Mouse (Mus musculus): ENCODE measurements around the gene D8Ertd738e. TPM values are rescaled to one million over a fixed set of nuclear protein-coding genes. Genes with fewer than 3 reads are reported as not detected.

The D8Ertd738e gene
- polyA plus RNA-seq, 1 experiment from 2014 or later: 227 TPM

GRCm38 (mm10) chr8:84203975-84204772 lies 45.3 kb downstream of the D8Ertd738e start:
- in situ Hi-C loops (cut with MboI; ENCODE audit: low pct_unique_long_range_greater_than_20kb): loop anchor here (10.0 kb wide), 1 partner anchor 781 kb away; no protein-coding TSS in a partner anchor
- ATAC-seq: no peak
- TF ChIP-seq CTCF (IDR thresholded peaks at IDR 0.05): no peak
- CTCF ChIA-PET: interaction anchor here (0.8 kb wide), 1 partner anchor 22 kb away, joined by 3 read pairs; no protein-coding TSS in a partner anchor
- DNase-seq (ENCODE audit: low read depth, low spot score): no peak
- POLR2A ChIA-PET: no interaction called here
- no peaks in the 10 kb centered on the region for H3K27me3 ChIP-seq

GRCm38 (mm10) chr8:84202938-84203917 lies 46.3 kb downstream of the D8Ertd738e start:
- TF ChIP-seq CTCF (IDR thresholded peaks at IDR 0.05): no peak
- in situ Hi-C loops (cut with MboI; ENCODE audit: low pct_unique_long_range_greater_than_20kb): loop anchor here (10.0 kb wide), 1 partner anchor 782 kb away; no protein-coding TSS in a partner anchor
- ATAC-seq (peak; percentile 17), DNase-seq (ENCODE audit: low read depth, low spot score) (no peak)
- ChIA-PET CTCF (interaction anchor here (0.7 to 2.5 kb wide), 2 partner anchors 16 to 193 kb away, joined by 3 to 18 read pairs; partner anchors contain the start of gene Nanos3), POLR2A (interaction anchor here (1.2 to 1.3 kb wide), 3 partner anchors 11 to 19 kb away, joined by 3 to 4 read pairs (median 3); no protein-coding TSS in a partner anchor)
- H3K27me3 ChIP-seq: no peaks in the 10 kb centered on the region

- in situ Hi-C loops (cut with MboI; ENCODE audit: low pct_unique_long_range_greater_than_20kb): loop anchor here (10.0 kb wide), 1 partner anchor 782 kb away; no protein-coding TSS in a partner anchor
- POLR2A ChIA-PET: interaction anchor here (0.8 to 1.3 kb wide), 5 partner anchors 9 to 52 kb away, joined by 3 to 4 read pairs (median 3); no protein-coding TSS in a partner anchor
- CTCF ChIA-PET: interaction anchor here (0.7 to 2.5 kb wide), 3 partner anchors 11 to 193 kb away, joined by 3 to 18 read pairs (median 4); partner anchors contain the start of gene Nanos3
- peak; percentile 82 for DNase-seq (ENCODE audit: low read depth, low spot score)
- ATAC-seq: peak; percentile 69
- TF ChIP-seq CTCF (IDR thresholded peaks at IDR 0.05): no peak
- no peaks in the 10 kb centered on the region for H3K27me3 ChIP-seq
Measured at GRCm38 (mm10) chr8:84202466-84202865, 47.1 kb downstream of the D8Ertd738e start.

- in situ Hi-C loops (cut with MboI; ENCODE audit: low pct_unique_long_range_greater_than_20kb): loop anchor here (10.0 kb wide), 1 partner anchor 783 kb away; no protein-coding TSS in a partner anchor
- ChIA-PET POLR2A (interaction anchor here (0.5 to 1.4 kb wide), 11 partner anchors 8 to 541 kb away, joined by 3 to 4 read pairs (median 3); partner anchors contain the start of gene Zswim4), CTCF (interaction anchor here (1.2 to 2.5 kb wide), 3 partner anchors 12 to 55 kb away, joined by 3 to 18 read pairs (median 4); partner anchors contain the start of gene Nanos3)
- DNase-seq (ENCODE audit: low read depth, low spot score) (no peak), ATAC-seq (peak; percentile 22)
- H3K27me3 ChIP-seq: no peaks in the 10 kb centered on the region
- TF ChIP-seq CTCF (IDR thresholded peaks at IDR 0.05): no peak
Measured at GRCm38 (mm10) chr8:84201545-84202245, 47.8 kb downstream of the D8Ertd738e start.

DNA sequence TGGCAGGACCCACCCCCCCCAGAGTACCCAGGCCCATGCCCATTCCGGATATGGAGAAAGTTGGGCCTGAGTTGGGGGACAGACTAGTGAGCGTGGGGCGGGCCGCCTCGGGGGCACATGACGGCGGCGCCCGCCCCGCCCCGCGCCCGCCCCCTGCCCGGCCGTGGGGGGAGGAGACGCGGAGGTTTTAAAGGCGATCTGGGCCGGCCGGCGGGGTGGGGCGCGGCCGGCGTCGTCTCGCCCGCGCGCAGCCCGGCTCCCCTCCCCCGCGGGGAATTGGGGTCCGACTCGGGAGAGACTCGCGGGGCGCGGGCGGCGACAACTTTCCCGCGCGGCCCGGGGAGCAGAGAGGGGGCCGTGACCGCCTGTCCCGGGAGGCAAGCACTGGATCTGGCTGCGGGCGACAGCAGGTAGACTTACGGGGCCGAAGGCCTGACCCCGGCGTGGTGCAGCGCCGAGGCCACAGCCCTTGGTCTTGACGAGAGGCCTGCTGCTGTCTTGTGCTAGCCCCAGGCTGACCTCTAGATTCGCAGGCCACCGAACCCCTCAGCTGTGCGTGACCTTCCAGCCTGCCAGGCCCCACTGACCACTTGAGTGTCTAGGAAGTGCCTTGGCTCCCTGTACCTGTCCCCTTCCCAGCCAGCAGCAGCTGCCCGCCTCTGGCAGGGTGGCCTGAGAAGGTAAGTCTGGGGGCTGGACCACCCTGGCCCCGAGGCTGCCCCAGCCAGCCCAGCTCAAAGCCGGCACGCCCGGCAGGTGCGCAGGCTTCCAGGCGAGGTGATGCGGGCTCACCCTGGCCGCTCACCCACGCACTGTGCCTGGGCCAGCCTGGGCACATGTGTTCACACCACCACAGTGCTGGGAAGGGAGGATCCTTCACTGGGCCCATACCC lies 48.6 kb downstream of the D8Ertd738e start:
- no peak for TF ChIP-seq CTCF (IDR thresholded peaks at IDR 0.05)
- ChIA-PET CTCF (interaction anchor here (1.2 to 2.5 kb wide), 3 partner anchors 12 to 56 kb away, joined by 3 to 18 read pairs (median 4); partner anchors contain the start of gene Nanos3), POLR2A (interaction anchor here (0.5 to 1.4 kb wide), 6 partner anchors 9 to 542 kb away, joined by 3 to 4 read pairs (median 4); partner anchors contain the start of gene Zswim4)
- H3K27me3 ChIP-seq: no peaks in the 10 kb centered on the region
- DNase-seq (ENCODE audit: low read depth, low spot score) (no peak), ATAC-seq (peak; percentile 11)
- in situ Hi-C loops (cut with MboI; ENCODE audit: low pct_unique_long_range_greater_than_20kb): loop anchor here (10.0 kb wide), 1 partner anchor 784 kb away; no protein-coding TSS in a partner anchor

GRCm38 (mm10) chr8:84200126-84200555 lies 49.4 kb downstream of the D8Ertd738e start:
- CTCF ChIA-PET: interaction anchor here (1.4 kb wide), 1 partner anchor 14 kb away, joined by 3 read pairs; no protein-coding TSS in a partner anchor
- DNase-seq (ENCODE audit: low read depth, low spot score): no peak
- in situ Hi-C loops (cut with MboI; ENCODE audit: low pct_unique_long_range_greater_than_20kb): loop anchor here (10.0 kb wide), 1 partner anchor 785 kb away; no protein-coding TSS in a partner anchor

GRCm38 (mm10) chr8:84199348-84200125 lies 50.0 kb downstream of the D8Ertd738e start:
- in situ Hi-C loops (cut with MboI; ENCODE audit: low pct_unique_long_range_greater_than_20kb): loop anchor here (10.0 kb wide), 1 partner anchor 785 kb away; no protein-coding TSS in a partner anchor
- no peak for TF ChIP-seq CTCF (IDR thresholded peaks at IDR 0.05)
- DNase-seq (ENCODE audit: low read depth, low spot score): no peak
- CTCF ChIA-PET: interaction anchor here (1.4 kb wide), 1 partner anchor 14 kb away, joined by 3 read pairs; no protein-coding TSS in a partner anchor
- POLR2A ChIA-PET: interaction anchor here (0.8 kb wide), 1 partner anchor 9 kb away, joined by 3 read pairs; no protein-coding TSS in a partner anchor
- no peak for ATAC-seq
- H3K27me3 ChIP-seq: no peaks in the 10 kb centered on the region

More at GRCm38 (mm10) chr8:84200126-84200555, 49.4 kb downstream of the D8Ertd738e start:
- TF ChIP-seq CTCF (IDR thresholded peaks at IDR 0.05): no peak
- no peak for ATAC-seq
- POLR2A ChIA-PET: interaction anchor here (0.8 kb wide), 1 partner anchor 9 kb away, joined by 3 read pairs; no protein-coding TSS in a partner anchor
- H3K27me3 ChIP-seq: no peaks in the 10 kb centered on the region

All from Patski (cell line).